Mouse (Mus musculus): ENCODE results near the gene Fjx1. TPM values are rescaled to one million over a fixed set of nuclear protein-coding genes. Genes with fewer than 3 reads are reported as not detected.

The Fjx1 gene
- polyA plus RNA-seq, 1 experiment from 2014 or later, result 24.8 TPM

DNA sequence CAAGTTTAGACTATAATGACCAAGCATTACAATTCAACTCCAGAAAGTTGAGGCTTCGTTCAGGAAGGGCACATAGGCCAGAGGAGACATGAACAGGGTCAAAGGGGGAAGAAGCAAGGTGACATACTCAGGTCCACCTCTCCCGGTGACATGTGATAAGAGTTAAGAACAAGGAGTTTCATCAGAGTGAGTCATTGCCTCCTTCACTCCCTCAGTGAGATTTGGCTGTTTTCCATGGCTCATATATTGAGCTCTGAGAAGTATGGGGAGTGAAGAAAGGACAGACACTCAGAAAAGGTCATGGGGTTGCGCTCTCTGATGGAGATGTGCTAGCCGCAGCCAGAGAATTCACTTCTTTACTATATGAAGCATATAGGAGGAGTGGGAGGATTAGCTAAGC is 41.7 kb downstream of the Fjx1 start:
- H3K36me3 ChIP-seq, result no peaks in the 10 kb centered on the region
- no peak overlapping the region for H3K9ac ChIP-seq
- no peak overlapping the region for H3K4me3 ChIP-seq
- no peak for ATAC-seq (ENCODE audit: insufficient number of reproducible peaks, low FRiP score, low TSS enrichment, low read depth)
- H3K27me3 ChIP-seq, result no peaks in the 10 kb centered on the region
- 0 out of 2 replicates have a peak, but pooled peaks cover 6% of the 10 kb centered on the region for H3K4me1 ChIP-seq
- WGBS, result 73% methylated on average over 4 of the region's 4 CpGs
- no peaks in the 10 kb centered on the region for H3K9me3 ChIP-seq
- no peak overlapping the region for H3K27ac ChIP-seq
- no peak overlapping the region for H3K4me2 ChIP-seq

- Histone ChIP-seq H3K36me3 (no peaks in the 10 kb centered on the region), H3K4me3 (no peak overlapping the region), H3K27me3 (no peaks in the 10 kb centered on the region), H3K27ac (no peak overlapping the region), H3K4me2 (no peak overlapping the region), H3K9me3 (no peaks in the 10 kb centered on the region), H3K4me1 (0 out of 2 replicates have a peak, but pooled peaks cover 6% of the 10 kb centered on the region), H3K9ac (no peak overlapping the region)
- ATAC-seq (ENCODE audit: insufficient number of reproducible peaks, low FRiP score, low TSS enrichment, low read depth), result no peak
- WGBS, result 89% methylated on average over 3 of the region's 3 CpGs
Observed at GRCm38 (mm10) chr2:102409741-102410140, 42.6 kb downstream of the Fjx1 start.

GRCm38 (mm10) chr2:102407363-102408184 is 44.7 kb downstream of the Fjx1 start, which contains the start of gene Trim44:
TSS of gene Trim44 (minus strand) at chr2:102407828.
- 0 out of 2 replicates have a peak, but pooled peaks cover 6% of the 10 kb centered on the region for H3K4me1 ChIP-seq
- H3K36me3 ChIP-seq, result no peaks in the 10 kb centered on the region
- no peak for ATAC-seq (ENCODE audit: insufficient number of reproducible peaks, low FRiP score, low TSS enrichment, low read depth)
- no peak within 1 kb of the TSS for H3K9ac ChIP-seq
- H3K4me3 ChIP-seq, result no peak within 1 kb of the TSS
- H3K4me2 ChIP-seq, result no peak within 1 kb of the TSS
- H3K9me3 ChIP-seq, result no peaks in the 10 kb centered on the region
- WGBS, result 24% methylated on average over 14 of the region's 14 CpGs
- no peaks in the 10 kb centered on the region for H3K27me3 ChIP-seq
- H3K27ac ChIP-seq, result no peak within 1 kb of the TSS

DNA sequence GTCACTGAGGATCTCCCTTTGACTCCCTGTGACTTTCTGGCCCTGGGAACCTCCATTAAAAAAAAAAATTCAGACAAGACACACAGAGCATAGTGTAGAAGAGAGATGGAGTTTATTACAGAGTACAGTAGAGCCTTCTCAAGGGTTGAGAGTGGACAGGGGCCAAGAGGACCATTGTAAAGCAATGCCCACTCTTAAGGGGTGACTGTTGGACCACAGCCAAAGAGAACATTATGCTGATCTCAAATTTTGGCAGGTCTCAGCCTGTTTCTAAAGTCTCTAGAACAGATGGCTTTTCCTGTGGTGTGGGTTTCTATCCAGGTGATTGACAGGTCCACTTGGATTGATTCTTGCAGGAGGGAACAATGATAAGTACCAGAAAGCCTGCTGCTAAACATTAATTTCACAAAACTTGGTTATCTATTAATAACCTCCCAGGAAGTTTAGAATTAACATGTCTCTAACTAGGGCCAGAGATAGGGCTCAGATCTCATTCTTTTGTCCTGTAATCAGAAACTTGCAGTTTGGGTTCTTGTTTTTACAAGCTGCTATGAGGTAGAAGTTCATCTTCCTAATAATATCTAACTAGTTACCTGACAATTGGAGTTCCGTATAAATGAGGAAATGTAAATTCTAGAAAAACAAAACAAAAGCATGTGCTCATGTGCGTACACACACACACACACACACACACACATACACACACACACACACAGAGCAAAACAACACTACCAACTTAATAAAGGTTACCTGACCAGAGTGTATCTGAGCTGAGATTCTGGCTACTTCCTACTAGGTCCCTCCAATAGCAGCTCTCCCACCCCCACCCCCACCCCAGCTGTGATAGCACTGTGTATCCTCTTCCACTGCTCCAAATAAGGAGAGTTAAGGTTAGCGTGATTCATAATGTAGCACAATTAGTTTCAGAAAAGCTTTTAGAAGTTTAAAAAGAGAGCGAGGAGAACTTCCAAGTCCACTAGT is 45.7 kb downstream of the Fjx1 start:
- Histone ChIP-seq H3K9me3 (no peaks in the 10 kb centered on the region), H3K36me3 (no peaks in the 10 kb centered on the region), H3K4me1 (0 out of 2 replicates have a peak, but pooled peaks cover 6% of the 10 kb centered on the region), H3K9ac (no peak overlapping the region), H3K4me2 (no peak overlapping the region), H3K27me3 (no peaks in the 10 kb centered on the region), H3K4me3 (no peak overlapping the region), H3K27ac (no peak overlapping the region)
- no peak for ATAC-seq (ENCODE audit: insufficient number of reproducible peaks, low FRiP score, low TSS enrichment, low read depth)
- WGBS, result 67% methylated on average over 4 of the region's 4 CpGs

DNA sequence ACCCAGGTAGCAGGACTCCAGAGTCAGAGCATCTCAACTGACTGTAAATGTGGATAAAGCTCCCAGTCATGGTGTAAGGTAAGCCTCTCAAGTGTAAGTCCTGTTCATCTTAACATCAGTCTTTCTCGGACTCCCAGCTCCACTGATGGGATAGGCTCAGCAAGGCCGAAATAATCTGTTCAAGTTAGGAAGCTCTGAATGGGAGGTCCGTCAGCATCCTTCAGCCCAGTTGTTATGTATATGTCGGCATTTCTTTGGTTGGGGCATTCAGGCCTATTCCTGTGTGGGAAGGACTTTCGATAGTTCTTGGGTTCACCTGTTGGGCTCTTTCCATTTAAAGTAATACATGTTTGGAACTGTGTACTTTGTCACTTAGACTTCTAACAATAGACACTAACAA is 48.3 kb downstream of the Fjx1 start:
- Histone ChIP-seq H3K9ac (no peak overlapping the region), H3K36me3 (no peaks in the 10 kb centered on the region), H3K4me1 (peaks cover 23% of the 10 kb centered on the region), H3K27ac (no peak overlapping the region), H3K4me3 (no peak overlapping the region), H3K4me2 (no peak overlapping the region), H3K27me3 (no peaks in the 10 kb centered on the region), H3K9me3 (no peaks in the 10 kb centered on the region)
- WGBS, result 80% methylated on average over 5 of the region's 5 CpGs
- no peak for ATAC-seq (ENCODE audit: insufficient number of reproducible peaks, low FRiP score, low TSS enrichment, low read depth)

GRCm38 (mm10) chr2:102403306-102403705 is 49.0 kb downstream of the Fjx1 start:
- Histone ChIP-seq H3K4me1 (peaks cover 23% of the 10 kb centered on the region), H3K36me3 (no peaks in the 10 kb centered on the region), H3K9me3 (no peaks in the 10 kb centered on the region), H3K4me2 (no peak overlapping the region), H3K27ac (no peak overlapping the region), H3K27me3 (no peaks in the 10 kb centered on the region), H3K9ac (no peak overlapping the region), H3K4me3 (no peak overlapping the region)
- no peak for ATAC-seq (ENCODE audit: insufficient number of reproducible peaks, low FRiP score, low TSS enrichment, low read depth)
- 80% methylated on average over 4 of the region's 4 CpGs for WGBS

DNA sequence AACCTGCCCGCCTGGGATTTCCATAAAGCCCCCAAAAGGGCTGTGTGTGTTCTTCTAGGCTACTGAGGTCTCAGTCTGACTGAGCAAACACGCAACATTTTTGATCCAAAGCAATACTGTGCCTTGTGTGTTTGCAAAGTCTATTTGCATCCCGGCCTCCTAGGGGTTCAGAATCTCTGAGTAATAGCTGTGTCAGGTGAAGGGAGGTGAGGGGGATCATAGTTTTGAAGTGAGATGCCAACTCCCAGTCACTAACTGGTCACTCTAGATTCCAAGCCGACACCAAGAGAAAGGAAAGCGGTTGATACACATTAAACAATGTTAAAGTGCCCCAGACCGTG is 51.0 kb downstream of the Fjx1 start:
- Histone ChIP-seq H3K9me3 (no peaks in the 10 kb centered on the region), H3K36me3 (no peaks in the 10 kb centered on the region)

DNA sequence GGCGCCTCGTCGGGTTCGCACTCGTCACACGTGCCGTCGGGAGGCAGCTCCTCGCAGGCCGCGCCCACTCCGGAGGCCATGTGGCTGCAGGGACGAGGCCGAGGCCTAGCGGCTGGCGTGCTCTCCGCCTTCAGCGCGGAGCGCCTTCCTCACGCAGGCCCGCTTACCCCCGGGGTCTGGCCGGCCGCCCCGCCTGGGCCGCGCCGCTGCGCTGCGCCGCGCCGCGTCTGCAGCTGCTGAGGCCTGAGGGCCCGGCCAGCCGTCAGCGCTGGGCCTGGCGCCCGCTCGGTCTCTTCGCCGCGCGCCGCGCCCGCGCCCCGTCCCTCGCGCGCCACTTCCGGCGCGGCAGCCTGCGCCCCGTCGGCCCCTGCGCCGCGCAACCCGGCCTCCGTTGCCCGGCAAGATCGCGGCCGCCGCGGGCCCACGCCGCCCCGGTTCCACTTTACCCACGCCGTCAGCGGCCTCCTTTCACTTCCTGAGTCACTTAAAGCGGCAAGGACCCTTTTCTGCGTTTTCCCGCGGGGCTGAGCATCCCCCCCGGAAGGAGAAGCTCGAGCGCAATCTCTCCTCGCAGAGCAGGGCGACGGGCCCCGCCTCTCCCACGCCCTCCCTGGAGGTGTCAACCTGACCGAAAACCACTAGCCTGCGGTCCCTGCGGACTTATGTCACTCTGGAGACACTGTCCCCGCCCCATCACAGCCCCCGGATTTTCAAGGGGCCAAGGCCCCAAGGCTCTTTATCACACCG is 51.5 kb downstream of the Fjx1 start:
- Histone ChIP-seq H3K9me3 (no peaks in the 10 kb centered on the region), H3K36me3 (no peaks in the 10 kb centered on the region), H3K4me3 (peak overlapping the region; percentile 74), H3K9ac (peak overlapping the region; percentile 93), H3K27ac (peak overlapping the region; percentile 96), H3K4me2 (peak overlapping the region; percentile 82), H3K27me3 (no peaks in the 10 kb centered on the region), H3K4me1 (peaks cover 17% of the 10 kb centered on the region)
- under 1% methylated on average over 91 of the region's 94 CpGs for WGBS
- ATAC-seq (ENCODE audit: insufficient number of reproducible peaks, low FRiP score, low TSS enrichment, low read depth), result peak; percentile 85

More for the DNA sequence above, 51.0 kb downstream of the Fjx1 start:
- WGBS, result 18% methylated on average over 6 of the region's 6 CpGs
- Histone ChIP-seq H3K4me3 (peak overlapping the region; percentile 74), H3K27me3 (no peaks in the 10 kb centered on the region), H3K4me1 (peaks cover 17% of the 10 kb centered on the region), H3K9ac (peak overlapping the region; percentile 93), H3K27ac (peak overlapping the region; percentile 96), H3K4me2 (peak overlapping the region; percentile 82)
- no peak for ATAC-seq (ENCODE audit: insufficient number of reproducible peaks, low FRiP score, low TSS enrichment, low read depth)

DNA sequence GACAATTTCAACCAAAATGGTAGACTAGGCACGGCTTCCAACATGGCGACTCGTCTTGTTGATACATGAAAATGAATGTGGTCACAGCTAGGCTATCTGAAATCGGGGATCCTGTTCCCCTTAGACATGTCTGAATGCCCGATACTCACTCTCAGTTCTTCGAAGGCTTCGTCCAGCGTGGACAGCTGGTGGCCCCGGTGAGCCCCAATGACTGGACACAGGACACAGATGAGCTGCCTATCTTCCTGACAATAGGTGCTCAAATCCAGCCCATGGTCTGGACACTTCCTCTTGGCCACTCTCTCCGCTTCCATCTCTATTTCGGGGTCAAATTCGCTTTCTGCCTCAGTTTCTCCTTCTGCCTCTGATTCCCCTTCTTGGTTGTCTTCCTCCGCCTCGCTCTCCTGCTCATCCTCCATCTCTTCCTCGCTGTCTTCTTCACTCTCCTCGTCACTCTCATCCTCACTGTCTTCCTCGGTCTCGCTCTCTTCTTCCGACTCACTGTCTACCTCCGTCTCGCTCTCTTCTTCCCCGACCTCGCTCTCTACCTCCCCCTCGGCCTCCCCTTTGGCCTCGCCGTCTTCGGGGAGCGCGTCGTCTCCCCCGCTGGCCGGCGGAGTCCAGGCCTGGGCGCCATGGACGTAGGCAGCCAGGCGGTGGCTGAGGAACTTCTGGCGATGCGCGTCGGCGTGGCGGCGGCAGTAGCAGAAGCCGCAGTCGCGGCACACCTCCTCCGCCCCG is 52.3 kb downstream of the Fjx1 start:
- peak; percentile 27; the same call in 1 of the 2 replicates for ATAC-seq (ENCODE audit: insufficient number of reproducible peaks, low FRiP score, low TSS enrichment, low read depth)
- H3K4me3 ChIP-seq, result peak overlapping the region; percentile 74
- no peaks in the 10 kb centered on the region for H3K9me3 ChIP-seq
- H3K27me3 ChIP-seq, result no peaks in the 10 kb centered on the region
- H3K4me2 ChIP-seq, result peak overlapping the region; percentile 82
- peak overlapping the region; percentile 96 for H3K27ac ChIP-seq
- WGBS, result 35% methylated on average over 48 of the region's 48 CpGs
- peak overlapping the region; percentile 93 for H3K9ac ChIP-seq
- H3K36me3 ChIP-seq, result no peaks in the 10 kb centered on the region
- peaks cover 17% of the 10 kb centered on the region for H3K4me1 ChIP-seq

All from limb, embryonic 15.5 days (tissue).